Mouse (Mus musculus): ENCODE measurements around the gene Gm14597.
"Not testable (repeated sequence)": the region's sequence is repeated elsewhere in the genome, so short reads cannot be mapped to it uniquely, and the experiment has no call there.

Gm14597 gene

DNA sequence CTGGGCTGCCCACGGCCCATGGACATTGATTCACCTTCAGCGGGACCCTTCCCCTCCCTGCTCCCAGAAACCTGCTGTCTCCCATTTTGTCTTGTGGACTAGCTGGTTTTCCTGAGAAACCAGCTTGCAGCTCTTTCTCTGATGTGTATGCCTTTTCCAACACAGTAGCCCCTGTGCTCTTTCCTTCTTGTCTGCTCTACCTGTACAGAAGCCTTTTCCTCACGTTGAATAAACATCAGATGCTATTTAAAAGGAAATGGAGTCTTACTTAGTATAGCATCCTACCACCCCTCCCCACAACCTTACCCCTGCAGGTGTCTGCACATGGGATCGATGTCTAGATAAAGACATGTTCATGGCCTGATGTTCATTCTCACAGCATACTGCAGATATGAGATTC lies at the start of gene Gm14597:
Gm14597 (minus strand) TSS at position 101 of the 400 bp plus-strand sequence.
- not testable (repeated sequence) for DNase-seq (ENCODE audit: low read depth)

DNA sequence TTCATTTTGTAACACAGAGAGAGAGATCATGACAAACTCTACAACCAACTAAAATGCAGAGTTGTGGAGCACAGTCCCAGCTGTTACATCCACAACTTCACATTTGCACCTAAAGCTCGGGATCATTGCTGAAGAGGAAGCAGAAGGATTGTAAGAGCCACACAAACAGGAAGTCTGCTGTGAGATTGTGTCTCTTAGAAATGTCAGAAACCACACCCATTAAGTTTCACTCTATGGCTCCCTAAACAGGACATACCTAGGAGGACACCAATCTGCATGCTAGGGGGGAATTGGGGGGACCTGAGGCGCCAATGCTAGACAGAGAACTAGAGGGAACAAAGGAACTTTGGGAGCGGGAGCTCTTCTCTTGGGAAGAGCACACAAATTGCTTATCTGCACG lies 44.1 kb upstream of the Gm14597 start:
- DNase-seq (ENCODE audit: low read depth): not testable (repeated sequence)

DNA sequence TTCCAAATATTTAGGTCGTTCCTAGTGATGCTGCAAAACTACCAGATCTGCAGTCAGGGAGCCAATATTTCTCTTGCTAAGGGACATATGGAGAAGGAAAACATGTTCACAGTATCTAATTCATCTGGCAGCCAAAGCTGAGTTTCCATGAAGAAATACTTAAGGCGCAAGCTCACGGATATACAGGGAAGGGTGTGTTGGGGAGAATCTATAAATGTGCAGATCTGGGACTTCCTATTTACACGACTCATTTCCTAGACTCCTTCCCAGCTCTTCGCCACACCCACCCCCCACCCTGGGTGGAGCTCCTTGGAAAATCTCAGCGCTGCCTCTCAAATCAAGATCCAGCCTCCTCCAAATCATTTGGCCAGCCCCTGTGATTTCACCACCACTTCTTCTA lies 37.1 kb upstream of the Gm14597 start:
- no peak for DNase-seq (ENCODE audit: low read depth)

DNA sequence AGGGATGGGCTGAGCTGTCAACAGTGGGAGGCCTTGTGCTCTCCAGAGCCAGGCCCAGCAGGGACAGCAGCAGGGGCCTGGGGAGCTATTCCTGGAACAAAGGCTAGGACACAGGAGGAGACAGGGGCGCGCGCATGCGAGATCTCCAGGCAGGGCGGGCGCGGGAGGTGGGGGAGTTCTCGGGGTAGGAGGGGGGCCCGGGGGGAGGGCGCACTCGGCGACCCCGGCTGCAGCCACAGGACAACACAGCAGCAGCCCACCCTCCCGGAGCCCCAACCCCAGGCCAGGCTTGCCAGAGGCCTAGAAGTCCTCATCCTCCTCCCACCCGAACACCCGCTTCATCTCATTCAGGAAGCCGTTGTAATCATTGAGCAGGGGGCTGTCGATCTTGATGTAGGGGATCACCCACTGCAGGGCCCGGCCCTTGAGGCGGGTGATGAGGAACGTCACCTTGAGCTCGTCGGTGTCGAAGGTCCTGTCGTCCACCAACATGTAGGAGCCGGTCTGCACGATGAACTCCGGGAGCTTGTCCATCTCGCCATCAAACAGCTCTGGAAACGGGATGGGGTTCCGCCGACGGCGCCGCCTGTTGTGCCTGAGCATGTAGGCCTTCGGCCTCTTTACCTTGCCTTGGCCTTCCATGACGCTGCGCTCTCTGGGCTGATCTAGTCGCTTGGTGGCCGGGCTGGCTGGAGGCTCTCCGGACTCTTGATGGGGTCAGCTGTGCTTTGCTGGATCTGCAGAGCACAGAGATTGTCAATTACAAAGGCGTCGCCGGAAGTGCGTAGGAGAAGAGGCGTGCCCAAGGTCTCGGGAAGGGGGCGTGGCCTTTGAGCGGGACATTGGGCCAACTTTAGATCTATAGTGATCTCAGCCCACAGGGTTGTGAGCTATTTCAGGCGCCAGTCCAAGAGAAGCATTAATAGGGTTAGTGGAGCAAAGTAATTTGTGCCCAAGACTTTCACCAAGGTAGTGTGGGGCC lies 34.5 kb upstream of the Gm14597 start, which contains the start of gene Rtl8a:
Rtl8a (minus strand) TSS at position 703 of the 982 bp plus-strand sequence.
- peak; percentile 46 for DNase-seq (ENCODE audit: low read depth)

DNA sequence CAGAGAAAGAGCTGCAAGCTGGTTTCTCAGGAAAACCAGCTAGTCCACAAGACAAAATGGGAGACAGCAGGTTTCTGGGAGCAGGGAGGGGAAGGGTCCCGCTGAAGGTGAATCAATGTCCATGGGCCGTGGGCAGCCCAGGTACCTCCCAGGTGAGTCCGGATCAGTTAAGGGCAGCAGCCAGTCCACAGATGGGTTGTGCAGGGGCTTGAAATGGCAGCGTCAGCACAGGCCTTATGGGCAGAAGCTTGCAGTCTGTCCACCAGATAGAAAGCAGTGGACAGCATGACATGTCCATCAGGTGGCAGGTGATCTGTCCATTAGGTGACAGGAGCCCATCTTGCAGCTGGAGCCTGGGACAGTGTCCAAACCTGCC lies 33.8 kb upstream of the Gm14597 start:
- not testable (repeated sequence) for DNase-seq (ENCODE audit: low read depth)

DNA sequence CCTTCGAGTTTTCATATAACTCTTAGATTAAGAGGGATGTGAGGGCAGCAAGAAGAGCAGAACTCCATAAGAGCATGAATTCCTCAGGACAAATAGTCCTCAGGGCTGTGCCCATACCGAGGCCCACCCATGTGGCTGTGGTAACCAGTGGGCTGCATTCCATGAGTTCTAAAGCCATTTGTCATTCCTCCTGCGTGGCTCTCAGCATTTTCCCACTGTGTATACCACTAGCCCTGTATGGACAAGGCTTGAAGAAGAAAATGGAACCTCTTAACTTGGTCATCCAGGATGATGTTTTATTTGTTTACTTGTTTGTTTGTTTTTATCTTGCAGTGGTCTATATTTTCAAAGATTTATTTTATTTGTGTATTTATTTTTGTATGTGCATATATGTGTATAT lies 29.3 kb upstream of the Gm14597 start:
- not testable (repeated sequence) for DNase-seq (ENCODE audit: low read depth)

DNA sequence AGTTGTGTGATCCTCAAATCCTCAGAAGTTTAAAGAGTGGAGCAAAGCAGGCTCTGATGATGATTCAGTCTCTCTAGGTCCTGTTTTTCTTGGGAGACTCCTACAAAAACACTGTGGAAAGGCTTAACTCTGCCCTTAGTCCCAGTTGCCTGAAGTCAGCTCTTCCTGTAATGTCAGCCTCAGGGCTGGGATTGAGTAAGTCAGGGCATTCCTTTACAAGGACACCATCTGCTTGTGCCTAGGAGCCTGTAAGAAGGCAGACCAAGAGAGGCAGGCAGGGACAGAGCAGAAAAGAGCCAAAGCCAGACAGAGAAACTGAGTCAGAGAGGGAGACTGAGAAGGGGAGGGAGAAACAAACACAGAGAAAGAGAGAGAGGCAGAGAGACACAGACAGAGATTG lies 2.6 kb upstream of the Gm14597 start:
- DNase-seq (ENCODE audit: low read depth): not testable (repeated sequence)

DNA sequence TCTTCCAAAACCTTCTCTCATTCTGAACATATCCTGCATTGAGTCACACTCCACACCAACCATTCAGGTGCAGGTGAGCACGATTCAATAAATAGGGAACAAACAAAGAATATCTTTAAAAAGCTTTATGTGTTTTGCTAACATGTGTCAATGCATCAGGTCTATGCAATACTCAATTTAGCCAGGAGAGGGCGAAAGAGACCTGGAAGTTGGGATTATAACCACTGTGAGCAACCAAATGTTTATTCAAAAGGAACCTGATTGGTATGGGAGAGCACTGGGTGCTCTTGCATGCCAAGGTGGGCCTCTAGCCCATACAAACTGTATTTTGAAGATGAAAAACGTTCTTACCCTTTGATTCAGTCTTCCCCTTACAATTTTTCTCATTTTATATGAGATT lies 1.8 kb upstream of the Gm14597 start:
- DNase-seq (ENCODE audit: low read depth): peak; percentile 33

DNA sequence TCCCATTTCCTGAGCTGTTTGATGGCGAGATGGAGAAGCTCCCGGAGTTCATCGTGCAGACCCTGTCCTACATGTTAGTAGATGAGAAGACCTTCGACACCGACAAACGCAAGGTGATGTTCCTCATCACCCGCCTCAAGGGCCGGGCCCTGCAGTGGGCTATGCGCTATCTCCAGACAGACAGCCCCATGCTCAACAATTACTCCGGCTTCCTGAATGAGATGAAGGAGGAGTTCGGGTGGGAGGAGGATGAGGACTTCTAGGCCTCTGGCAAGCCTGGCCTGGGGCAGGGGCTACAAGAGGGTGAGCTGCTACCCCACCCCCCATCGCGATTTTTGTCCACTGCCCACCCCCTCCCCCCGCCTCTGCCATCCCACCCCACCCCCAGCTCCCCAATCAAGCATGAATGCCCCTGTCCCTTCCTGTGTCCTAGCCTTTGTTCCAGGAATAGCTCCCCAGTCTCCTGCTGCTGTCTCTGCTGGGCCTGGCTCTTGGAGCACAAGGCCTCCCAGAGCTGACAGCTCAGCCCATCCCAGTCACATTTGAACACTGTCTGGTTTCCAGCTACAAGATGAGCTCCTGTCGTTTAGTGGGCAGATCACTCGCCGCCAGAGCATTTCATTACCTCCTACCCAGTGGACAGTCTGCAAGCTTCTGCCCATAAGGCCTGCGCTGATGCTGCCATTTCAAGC lies 511 bp downstream of the Gm14597 start:
- no peak for DNase-seq (ENCODE audit: low read depth)

DNA sequence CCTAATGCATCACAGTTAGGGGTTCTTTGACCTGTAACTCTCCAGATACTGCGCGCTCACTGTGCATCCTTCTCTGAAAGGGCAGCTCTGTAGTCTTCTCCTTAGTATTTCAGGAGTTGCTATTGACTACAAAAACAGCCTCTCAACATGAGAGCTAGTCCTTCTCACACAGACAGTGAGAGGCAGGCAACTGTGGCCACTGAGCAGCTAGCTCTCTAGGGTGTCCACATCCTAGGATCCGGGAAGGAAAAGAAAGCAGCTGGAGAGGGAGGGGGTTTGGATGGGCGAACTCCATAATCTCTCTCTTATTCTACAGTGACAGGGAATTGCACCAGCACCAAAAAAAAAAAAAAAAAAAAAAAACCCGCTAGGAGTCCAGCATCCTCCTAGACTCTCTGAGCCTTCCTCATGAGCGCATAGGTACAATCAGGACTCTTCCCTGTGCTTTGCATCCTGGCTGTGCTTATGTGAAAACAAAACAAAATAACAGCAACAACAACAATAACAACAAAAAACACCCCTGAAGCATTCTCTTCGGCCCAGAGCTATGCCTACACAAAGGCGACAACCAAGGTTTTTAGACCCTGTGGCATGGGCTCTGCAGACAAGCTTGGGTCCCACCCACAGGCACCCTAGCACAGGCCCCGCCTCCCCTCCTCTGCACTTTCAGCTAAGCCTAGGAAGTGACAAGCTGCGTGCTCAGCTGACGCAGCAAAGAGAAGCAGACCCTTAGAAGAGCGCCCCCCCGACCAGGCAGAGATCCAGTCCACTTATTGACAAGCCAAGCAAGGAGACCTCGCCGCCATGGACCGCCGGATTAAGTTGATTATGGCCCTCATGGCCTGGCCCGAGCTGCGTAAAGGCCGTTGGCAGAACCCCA lies 1.3 kb downstream of the Gm14597 start, which contains the start of gene Rtl8c:
Rtl8c (plus strand) TSS at position 791 of the 880 bp plus-strand sequence.
- DNase-seq (ENCODE audit: low read depth): peak; percentile 11

DNA sequence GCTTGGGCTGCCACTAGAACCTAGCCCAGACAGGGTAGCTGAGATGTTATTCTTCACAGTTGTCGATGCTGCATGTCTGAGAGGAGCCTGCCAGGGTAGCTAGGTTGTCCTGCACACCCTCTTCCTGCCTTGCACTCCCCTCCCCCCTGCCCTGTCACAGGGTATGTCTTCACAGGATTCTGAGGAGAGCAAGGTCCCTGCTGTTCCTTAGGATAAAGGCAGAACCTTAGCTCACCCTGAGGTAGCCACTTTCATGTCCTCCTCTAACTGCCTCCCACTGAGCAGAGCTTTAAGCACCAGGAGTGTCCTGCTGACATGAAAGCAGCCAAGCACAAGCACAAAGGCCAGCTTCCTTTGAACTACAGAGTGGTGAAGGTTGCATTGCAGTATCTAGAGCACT lies 2.6 kb downstream of the Gm14597 start:
- DNase-seq (ENCODE audit: low read depth): not testable (repeated sequence)

DNA sequence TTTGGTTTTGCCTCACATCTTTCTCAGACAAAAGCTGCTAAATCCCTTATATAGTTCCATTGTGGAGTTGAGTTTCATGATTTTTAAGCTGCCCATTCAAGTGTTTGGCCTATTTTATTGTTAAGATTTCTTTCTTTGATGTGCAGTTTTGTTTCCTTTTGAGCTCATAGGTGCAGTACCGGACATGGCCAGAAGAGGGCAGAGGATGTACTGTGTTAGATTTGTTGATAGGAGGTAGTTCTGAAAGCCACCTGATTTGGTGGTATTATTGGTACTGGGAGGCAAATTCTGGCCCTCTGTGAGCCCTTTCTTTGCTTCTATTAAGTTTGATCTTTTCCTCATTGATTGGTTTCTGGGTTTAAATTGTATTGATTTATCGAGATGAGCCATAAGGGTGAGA lies 8.8 kb downstream of the Gm14597 start:
- DNase-seq (ENCODE audit: low read depth): not testable (repeated sequence)

DNA sequence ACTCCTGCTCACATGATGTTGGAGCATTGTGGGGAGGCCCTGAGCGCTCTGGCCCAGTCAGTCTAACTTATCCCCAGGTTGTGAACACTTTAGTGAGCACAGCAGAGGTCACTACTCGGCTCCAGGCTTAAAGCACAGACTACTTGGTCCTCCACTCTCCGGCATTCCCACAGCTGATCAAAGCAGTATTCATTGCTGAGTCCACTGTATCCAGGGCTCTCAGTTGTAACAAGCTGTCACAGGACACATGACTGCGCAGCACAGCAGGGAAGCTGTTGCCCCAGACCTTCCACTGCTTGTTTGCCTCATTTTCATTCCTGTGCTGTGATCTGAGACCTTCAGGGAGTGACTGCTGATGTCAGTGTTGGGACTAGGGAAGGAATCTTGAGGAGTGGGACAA lies 25.4 kb downstream of the Gm14597 start:
- not testable (repeated sequence) for DNase-seq (ENCODE audit: low read depth)

DNA sequence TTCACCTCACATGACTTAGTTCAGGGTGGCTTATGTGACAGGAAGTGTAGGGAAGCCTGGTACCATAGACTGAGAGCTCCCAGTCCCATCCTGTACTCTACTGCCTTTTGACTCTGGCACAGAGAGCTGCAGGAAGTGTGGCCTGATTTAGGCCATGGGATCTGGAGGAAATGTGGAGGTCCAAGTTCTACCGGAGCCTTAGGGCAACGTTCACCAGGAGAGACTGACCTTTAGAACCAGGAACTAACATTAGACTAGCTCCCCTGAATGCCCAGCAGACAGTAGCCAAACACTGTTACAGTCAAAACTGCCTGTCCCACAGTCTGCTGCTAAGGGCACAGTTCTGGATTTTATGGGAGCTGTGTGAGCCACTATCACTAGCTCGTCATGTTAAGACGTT lies 27.4 kb downstream of the Gm14597 start:
- not testable (repeated sequence) for DNase-seq (ENCODE audit: low read depth)

DNA sequence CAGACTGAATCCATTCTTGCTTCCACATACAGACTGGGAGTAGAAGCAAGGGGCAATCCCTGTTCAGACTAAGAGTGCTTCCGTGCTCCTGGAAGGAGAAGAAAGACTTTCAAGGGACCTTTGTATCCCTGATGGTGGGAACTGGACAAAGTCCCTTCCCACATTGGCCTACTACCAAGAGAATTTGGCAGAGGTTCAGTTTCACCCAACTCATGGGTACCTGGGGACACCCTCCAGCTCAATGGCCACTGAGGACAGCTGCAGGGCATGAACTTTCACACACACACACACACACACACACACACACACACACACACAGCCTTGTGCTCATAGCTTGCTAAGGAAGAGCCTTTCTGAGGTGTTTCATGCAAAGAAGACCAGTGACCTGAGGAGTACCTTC lies 29.5 kb downstream of the Gm14597 start:
- no peak for DNase-seq (ENCODE audit: low read depth)

Data from fibroblast of lung, adult 2 months (primary cell).